Mouse (Mus musculus): ENCODE measurements around the gene Myocd.

Myocd gene

GRCm38 (mm10) chr11:65269851-65270473, at the start of gene Myocd:
Myocd (minus strand) TSS chr11:65269989.
- peak; percentile 61 for DNase-seq (ENCODE audit: low read depth, low spot score)

- no peak for DNase-seq (ENCODE audit: low read depth, low spot score)
These were observed 34.0 kb upstream of the Myocd start for GRCm38 (mm10) chr11:65303824-65304223.

- DNase-seq (ENCODE audit: low read depth, low spot score): no peak
These were observed 24.5 kb upstream of the Myocd start for GRCm38 (mm10) chr11:65294128-65294833.

- no peak for DNase-seq (ENCODE audit: low read depth, low spot score)
These were observed 23.2 kb upstream of the Myocd start for GRCm38 (mm10) chr11:65292994-65293393.

GRCm38 (mm10) chr11:65287706-65288105, 17.9 kb upstream of the Myocd start:
- DNase-seq (ENCODE audit: low read depth, low spot score): no peak

DNA sequence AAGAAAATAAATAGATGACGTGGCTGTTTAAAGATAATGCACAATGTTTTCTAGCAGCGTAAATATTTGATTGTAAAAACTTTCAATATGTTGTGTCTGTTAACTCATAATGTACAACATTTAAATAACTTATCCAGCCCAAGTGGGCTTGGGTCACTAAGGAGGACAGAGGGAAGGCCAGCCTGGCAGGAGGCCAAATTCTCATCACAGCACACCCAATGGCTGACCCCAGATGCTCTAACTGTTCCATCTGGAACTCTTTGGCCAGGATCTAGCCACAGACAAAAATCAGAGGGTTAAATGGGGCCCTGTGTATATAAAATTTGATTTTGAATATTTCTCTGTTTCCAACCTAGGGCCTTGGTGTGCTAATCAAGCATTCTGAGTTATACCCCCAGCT, 16.4 kb upstream of the Myocd start:
- DNase-seq (ENCODE audit: low read depth, low spot score): no peak

- no peak for DNase-seq (ENCODE audit: low read depth, low spot score)
These were observed 5.7 kb upstream of the Myocd start for GRCm38 (mm10) chr11:65275441-65275840.

DNA sequence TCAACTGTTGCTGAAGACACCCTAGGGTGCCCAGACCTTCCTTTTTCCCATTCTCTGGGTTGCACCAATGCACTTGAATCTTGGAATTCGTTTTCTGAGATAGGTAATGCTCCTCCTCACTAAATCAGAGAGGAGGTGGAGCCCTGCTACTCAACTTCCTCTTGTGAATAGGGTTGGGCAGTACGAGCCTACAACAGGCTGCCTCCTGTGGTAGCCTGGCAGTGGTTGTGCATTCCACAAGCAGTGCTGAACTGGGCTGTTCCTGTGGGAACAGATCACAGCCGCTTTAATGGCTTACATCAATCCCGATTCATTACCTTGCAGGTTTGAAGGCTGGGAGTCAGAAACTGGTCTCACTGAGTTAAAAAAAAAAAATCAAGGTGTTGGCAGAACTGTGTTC, 1.2 kb upstream of the Myocd start:
- DNase-seq (ENCODE audit: low read depth, low spot score): no peak

GRCm38 (mm10) chr11:65268310-65268709, 1.5 kb downstream of the Myocd start:
- DNase-seq (ENCODE audit: low read depth, low spot score): no peak

DNA sequence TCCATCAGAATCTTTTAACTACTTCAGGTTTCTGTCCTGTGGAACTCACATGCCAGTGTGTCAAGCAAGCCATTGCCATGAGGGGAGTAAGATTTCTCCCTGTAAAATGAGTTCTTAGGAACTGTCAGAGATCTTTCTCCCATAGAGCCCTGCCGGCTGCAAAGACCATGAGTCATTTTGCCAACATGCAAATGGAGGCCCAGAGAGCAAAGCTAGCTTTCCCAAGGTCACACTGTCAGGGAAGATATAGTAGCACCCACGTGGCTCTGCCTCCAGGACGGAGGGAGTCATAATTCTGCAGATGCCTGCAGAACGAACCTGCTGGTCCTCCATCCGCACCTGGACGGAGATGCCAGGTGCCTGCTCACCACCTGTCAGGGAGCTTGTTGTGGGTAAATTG, 6.3 kb downstream of the Myocd start:
- no peak for DNase-seq (ENCODE audit: low read depth, low spot score)

DNA sequence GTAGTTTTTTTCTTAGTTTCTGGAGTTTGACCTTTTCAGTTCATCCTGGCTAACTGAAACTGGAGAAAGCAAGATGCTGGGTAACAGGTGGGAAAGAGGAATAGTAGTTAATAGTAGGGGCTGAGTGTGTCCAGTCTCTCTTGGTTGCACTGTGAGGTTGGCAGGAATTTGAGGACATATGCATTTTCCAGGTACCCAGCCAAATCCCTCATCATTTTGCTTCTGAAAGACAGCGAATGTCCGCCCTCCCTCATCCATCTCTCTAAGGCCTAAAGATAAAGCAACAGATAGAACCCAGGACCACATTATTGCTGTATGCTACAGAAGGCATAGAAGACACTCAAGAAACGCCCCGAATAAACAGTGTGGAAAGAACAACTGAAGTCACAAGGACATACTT, 10.8 kb downstream of the Myocd start:
- DNase-seq (ENCODE audit: low read depth, low spot score): no peak

GRCm38 (mm10) chr11:65256143-65256542, 13.6 kb downstream of the Myocd start:
- no peak for DNase-seq (ENCODE audit: low read depth, low spot score)

- no peak for DNase-seq (ENCODE audit: low read depth, low spot score)
These were observed 14.2 kb downstream of the Myocd start for GRCm38 (mm10) chr11:65255564-65255963.

DNA sequence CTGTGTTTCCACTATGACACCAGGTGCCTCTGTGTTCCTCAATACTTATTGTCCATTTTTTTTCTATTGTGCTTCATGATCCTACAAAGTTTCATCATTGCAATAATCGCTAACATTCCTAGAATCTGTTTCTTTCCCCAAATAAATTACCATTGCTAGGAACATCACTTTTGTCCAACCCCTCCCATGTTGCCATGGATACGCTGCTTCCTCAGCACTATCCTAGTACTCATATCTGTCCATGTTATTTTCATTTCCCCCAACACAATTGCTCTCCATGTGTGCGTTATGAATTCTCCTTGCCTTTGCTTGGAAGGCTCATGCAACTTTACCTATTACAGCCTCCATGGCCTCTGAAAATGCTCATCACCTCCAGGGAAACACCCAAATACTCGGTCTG, 19.4 kb downstream of the Myocd start:
- no peak for DNase-seq (ENCODE audit: low read depth, low spot score)

GRCm38 (mm10) chr11:65246301-65247054, 23.3 kb downstream of the Myocd start:
- no peak for DNase-seq (ENCODE audit: low read depth, low spot score)

DNA sequence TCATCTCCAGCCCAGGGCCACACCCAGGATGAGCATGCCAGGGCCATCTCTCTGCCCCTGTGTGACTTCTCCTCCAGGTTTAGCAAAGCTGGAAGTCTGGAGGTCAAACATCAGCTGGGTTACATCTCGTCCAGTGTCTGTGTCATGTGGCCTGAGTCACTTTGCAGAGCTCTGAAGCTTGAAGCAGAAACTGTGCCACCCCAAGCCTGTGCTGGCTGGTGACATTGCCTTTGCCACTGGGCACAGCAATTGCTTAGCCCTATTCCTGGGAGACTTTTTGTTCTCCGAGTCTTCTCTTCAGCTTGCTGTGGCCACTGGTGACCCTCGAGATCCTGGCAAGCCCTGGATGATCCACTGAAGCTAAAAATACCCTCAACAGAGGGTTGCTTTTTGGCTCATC, 26.2 kb downstream of the Myocd start:
- DNase-seq (ENCODE audit: low read depth, low spot score): no peak

DNA sequence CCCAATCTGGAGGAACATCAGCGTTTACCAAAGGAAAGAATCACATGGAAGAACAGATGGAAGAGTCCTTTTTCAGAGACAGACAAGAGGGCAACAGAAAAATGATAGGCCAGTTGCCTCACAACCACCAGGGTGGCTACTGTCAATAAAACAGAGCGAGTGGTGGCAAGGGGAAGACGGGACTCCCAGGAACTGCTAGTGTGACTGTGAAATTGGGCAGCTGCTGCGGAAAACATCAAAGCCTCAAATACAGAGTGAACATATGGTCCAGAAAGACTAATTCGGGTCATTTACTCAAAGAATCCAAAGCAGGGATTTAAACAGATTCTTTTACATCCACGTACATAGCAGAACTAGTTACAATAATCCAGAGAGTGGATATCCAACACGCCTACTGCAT, 29.3 kb downstream of the Myocd start:
- DNase-seq (ENCODE audit: low read depth, low spot score): no peak

DNA sequence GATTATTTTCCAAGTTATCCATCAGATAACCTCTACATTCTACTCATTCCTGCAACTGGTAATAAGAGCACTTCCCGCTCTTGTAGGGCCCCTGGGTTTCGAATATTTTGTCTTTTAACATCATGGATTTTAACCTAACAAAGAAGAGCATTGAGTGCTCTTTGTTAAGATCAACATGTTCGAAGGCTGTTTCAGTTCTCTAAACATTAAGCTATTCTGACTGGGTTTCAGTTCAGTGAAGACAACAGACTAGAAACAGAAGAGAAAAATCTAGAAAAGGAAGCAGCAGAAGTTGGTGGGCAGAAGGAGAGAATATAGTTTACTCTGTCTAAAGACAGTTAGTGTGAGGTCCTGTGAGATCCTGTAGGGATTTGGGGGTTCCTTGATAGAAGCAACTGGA, 31.9 kb downstream of the Myocd start:
- no peak for DNase-seq (ENCODE audit: low read depth, low spot score)

- no peak for DNase-seq (ENCODE audit: low read depth, low spot score)
These were observed 32.9 kb downstream of the Myocd start for GRCm38 (mm10) chr11:65236907-65237306.

GRCm38 (mm10) chr11:65235374-65235773, 34.4 kb downstream of the Myocd start:
- no peak for DNase-seq (ENCODE audit: low read depth, low spot score)

- no peak for DNase-seq (ENCODE audit: low read depth, low spot score)
These were observed 38.0 kb downstream of the Myocd start for GRCm38 (mm10) chr11:65231771-65232170.

GRCm38 (mm10) chr11:65226766-65227165, 43.0 kb downstream of the Myocd start:
- DNase-seq (ENCODE audit: low read depth, low spot score): no peak
